In genomic region chrX:105121227-105121865, GRCm38 (mm10) we compare ENCODE assay signal across 8 mouse cellular contexts. TPM values are rescaled to one million over a fixed set of nuclear protein-coding genes. Genes with fewer than 3 reads are reported as not detected.
DNase-seq lines count a peak whose midpoint lies in the region; ATAC-seq and TF ChIP-seq lines count a peak whose summit lies in the region.

No protein-coding gene starts in this region.

- H3K27me3 ChIP-seq in lung, embryonic 14.5 days (ENCODE audit: insufficient read depth, low read length) = peaks cover 4% of the 10 kb centered on the region; the same call in 1 of the 2 replicates
- no peaks in the 10 kb centered on the region for H3K27me3 ChIP-seq in thymus, adult 2 months (ENCODE audit: control insufficient read depth, insufficient read depth, low read length)

- no peaks in the 10 kb centered on the region for H3K9me3 ChIP-seq in lung, embryonic 14.5 days (ENCODE audit: low read depth, low read length)

- no peaks in the 10 kb centered on the region for H3K36me3 ChIP-seq in lung, embryonic 14.5 days (ENCODE audit: insufficient read depth)
- no peaks in the 10 kb centered on the region for H3K36me3 ChIP-seq in thymus, adult 2 months (ENCODE audit: control insufficient read depth, insufficient read depth, low read length)

- peak; percentile 60 for TF ChIP-seq CTCF in lung, embryonic 14.5 days (IDR thresholded peaks at IDR 0.05; ENCODE audit: low read depth)
- peak; percentile 75 for TF ChIP-seq CTCF in thymus, adult 2 months (IDR thresholded peaks at IDR 0.05; ENCODE audit: borderline replicate concordance, control insufficient read depth, extremely low read depth, insufficient read depth, low read length, poor library complexity)

- 10% methylated on average over 34 of the region's 38 CpGs for WGBS in lung, embryonic 14.5 days
- WGBS in thymus, adult 2 months = 10% methylated on average over 35 of the region's 38 CpGs

- peak; percentile 26 for DNase-seq in MN1 (ENCODE audit: low spot score)
- DNase-seq in cerebellum, adult 9-10 months = peak; percentile 83
- DNase-seq in layer of hippocampus, adult 9-10 months (ENCODE audit: low spot score) = peak; percentile 52
- DNase-seq in lung, embryonic 14.5 days = peak; percentile 79
- DNase-seq in thymus, adult 2 months = peak; percentile 83

- ATAC-seq in frontal cortex, adult (ENCODE audit: low TSS enrichment) = peak; percentile 75
- ATAC-seq in hematopoietic stem cell, adult 5-6 weeks (replicated peaks in 1 of 2; ENCODE audit: insufficient read depth in 1 of 2, low FRiP score in 2 of 2, low TSS enrichment in 1 of 2, low read depth in 1 of 2, poor library complexity in 2 of 2, severe bottlenecking in 2 of 2) = peak; percentile 88 to 89
- ATAC-seq in lung, embryonic 14.5 days (ENCODE audit: insufficient read depth) = peak; percentile 88
- peak; percentile 77 for ATAC-seq in neutrophil, adult 5-6 weeks (ENCODE audit: extremely low read depth, insufficient number of reproducible peaks, low FRiP score, poor library complexity, severe bottlenecking)

- peak overlapping the region; percentile 72 for H3K4me2 ChIP-seq in lung, embryonic 14.5 days

- no peak overlapping the region for H3K27ac ChIP-seq in lung, embryonic 14.5 days (ENCODE audit: low read depth)
- no peak overlapping the region for H3K27ac ChIP-seq in thymus, adult 2 months (ENCODE audit: control insufficient read depth, insufficient read depth, low read length)

- peak overlapping the region; percentile 44; the same call in 1 of the 2 replicates for H3K9ac ChIP-seq in lung, embryonic 14.5 days

- TF ChIP-seq POLR2A in thymus, adult 2 months (IDR thresholded peaks at IDR 0.05; ENCODE audit: control insufficient read depth, extremely low read depth, insufficient read depth, low read length, poor library complexity) = no peak

- H3K4me3 ChIP-seq in lung, embryonic 14.5 days (ENCODE audit: low read depth, low read length) = peak overlapping the region; percentile 53
- peak overlapping the region; percentile 95 for H3K4me3 ChIP-seq in thymus, adult 2 months (ENCODE audit: control insufficient read depth, insufficient read depth, low read length)

- H3K4me1 ChIP-seq in lung, embryonic 14.5 days (ENCODE audit: insufficient read depth) = no peaks in the 10 kb centered on the region
- H3K4me1 ChIP-seq in thymus, adult 2 months (replicated peaks; ENCODE audit: control insufficient read depth, insufficient read depth, low read length) = peaks cover 3% of the 10 kb centered on the region; the same call in 1 of the 2 replicates

RNA-seq across cellular contexts. Expression of gene Magee1, which starts 1.2 kb away (rescaled TPM):
- total RNA-seq in hematopoietic stem cell, adult 5-6 weeks (2017) = 1.2 and 5.2 TPM in 2 replicates
- 11.2 and 11.7 TPM in 2 replicates for polyA plus RNA-seq in lung, embryonic 14.5 days (2014; fragmentation: Nextera tagmentation; extraction: Ambion mirVana)
- 0.74 and 1.3 TPM in 2 replicates for total RNA-seq in neutrophil, adult 5-6 weeks (2017)
- polyA plus RNA-seq in thymus, adult 2 months (2012; rRNA removed) = 5.7 and 6.7 TPM in 2 replicates

RNA-seq across cellular contexts. Expression of gene Pbdc1, which starts 41.8 kb away (rescaled TPM):
- 52.7 and 57.4 TPM in 2 replicates for total RNA-seq in hematopoietic stem cell, adult 5-6 weeks (2017)
- polyA plus RNA-seq in lung, embryonic 14.5 days (2014; fragmentation: Nextera tagmentation; extraction: Ambion mirVana) = 57.4 and 85.9 TPM in 2 replicates
- 18.5 and 20.4 TPM in 2 replicates for total RNA-seq in neutrophil, adult 5-6 weeks (2017)
- 13.1 and 13.7 TPM in 2 replicates for polyA plus RNA-seq in thymus, adult 2 months (2012; rRNA removed)

Comparison
In these comparisons a context has a peak if more than half of its experiments do, and no peak if none do; other contexts are left out.
1. DNase-seq: peak in every context shown above with its lines; median percentile 83 in cerebellum, adult 9-10 months; 83 in thymus, adult 2 months; 79 in lung, embryonic 14.5 days; 52 in layer of hippocampus, adult 9-10 months; 26 in MN1.